Mouse (Mus musculus) heart, postnatal 10 days (tissue): ENCODE measurements around the gene AI597479. TPM values are rescaled to one million over a fixed set of nuclear protein-coding genes. Genes with fewer than 3 reads are reported as not detected.
A peak's percentile ranks its signal among the peaks of the same experiment; 100 is the strongest.

Experiments
- DNase-seq, 2 experiments: peaks; one replicate each; pipeline ENCODE4 v3.0.0; 2021
- intact Hi-C: fragments of 180-260 bp; cut with DNase I; formaldehyde crosslinking; loops from one replicate; pipeline ENCODE4 v1.15.1; 2025
- total RNA-seq, 2 experiments: library from RNA; stranded (reverse); gene quantifications; 2 replicates each; pipeline ENCODE4 v1.2.3; 2021

The AI597479 gene
- 10 to 100 TPM; 13.0 to 15.3 TPM for total RNA-seq

DNA sequence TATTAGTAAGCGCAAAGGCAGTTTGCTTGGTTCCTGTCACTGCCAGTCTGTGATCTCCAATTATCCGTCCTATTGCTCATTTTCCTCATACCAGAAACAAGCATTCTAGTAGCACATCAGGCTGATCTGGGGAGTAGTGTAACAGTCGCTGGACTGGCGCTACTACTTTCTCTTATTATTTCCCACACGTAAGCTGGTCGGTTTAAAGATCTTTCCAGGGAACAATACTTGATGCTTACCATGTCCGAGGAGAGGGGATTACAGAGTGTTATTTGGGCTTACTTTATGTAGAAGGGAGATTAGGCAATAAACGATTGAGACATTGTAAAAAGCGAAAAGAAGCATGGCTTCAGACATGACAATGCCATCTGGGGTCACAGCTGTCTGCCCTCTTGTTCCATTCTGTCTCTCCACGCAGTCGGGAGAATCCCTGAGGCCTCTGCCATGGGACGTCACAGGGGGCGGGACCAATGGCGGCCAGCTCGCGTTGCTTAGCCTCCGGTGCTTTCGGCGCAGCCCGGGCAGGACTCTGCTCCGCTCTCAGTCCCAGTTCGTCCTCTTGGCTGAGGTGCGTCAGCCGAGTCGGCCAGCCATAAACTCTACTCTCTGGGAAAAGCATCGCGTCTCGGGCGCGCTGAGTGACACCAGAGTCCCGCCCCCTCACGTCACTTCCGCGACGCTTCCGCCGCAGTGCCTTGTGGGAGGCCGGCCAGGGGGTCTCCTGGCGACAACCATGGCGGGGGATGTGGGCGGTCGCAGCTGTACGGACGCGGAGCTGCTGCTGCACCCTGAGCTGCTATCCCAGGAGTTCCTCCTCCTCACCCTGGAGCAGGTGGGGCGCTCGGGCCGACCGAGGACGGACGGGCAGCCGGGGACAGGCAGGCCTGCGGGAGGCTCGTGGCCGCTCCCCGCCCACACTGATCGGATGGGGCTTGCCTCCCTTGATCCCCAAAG is at the start of gene AI597479, which contains the start of gene Tgfbrap1:
Gene AI597479 (plus strand): TSS at position 680 of the 954 bp plus-strand sequence.
Gene Tgfbrap1 (minus strand): TSS at position 607 of the 954 bp plus-strand sequence.
- intact Hi-C loops: no loop called here
- DNase-seq: peak; percentile 95 to 97

- intact Hi-C loops: no loop called here
- no peak for DNase-seq
Measured at GRCm38 (mm10) chr1:43051903-43052302, 46.6 kb upstream of the AI597479 start.

- intact Hi-C loops: loop anchor here (1.0 kb wide), 1 partner anchor 150 kb away; no protein-coding TSS in a partner anchor
- peak; percentile 74 to 81 for DNase-seq
Measured at GRCm38 (mm10) chr1:43065615-43066310, 32.7 kb upstream of the AI597479 start.

DNA sequence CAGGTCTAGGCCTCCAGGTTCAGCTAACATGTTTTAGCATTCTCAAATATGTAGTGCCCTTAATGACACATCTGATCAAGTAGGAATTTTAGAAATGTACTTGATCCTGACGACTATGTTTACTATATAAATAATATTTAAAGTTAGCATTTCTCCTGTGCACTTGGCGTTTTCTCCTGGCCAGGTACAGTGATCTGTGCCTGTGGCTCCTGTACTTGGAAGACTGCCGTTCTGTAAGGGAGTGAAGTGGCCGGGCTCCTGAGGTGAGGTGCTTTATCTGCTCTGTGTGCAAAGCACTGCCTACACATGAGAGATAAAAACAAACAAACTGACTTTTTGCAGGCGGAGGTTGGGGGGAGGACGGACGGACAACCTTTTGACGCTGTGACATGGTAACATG is 31.9 kb upstream of the AI597479 start:
- intact Hi-C loops: loop anchor here (1.0 kb wide), 1 partner anchor 151 kb away; no protein-coding TSS in a partner anchor

GRCm38 (mm10) chr1:43067551-43067950 is 31.0 kb upstream of the AI597479 start:
- intact Hi-C loops: no loop called here
- no peak for DNase-seq

More for the DNA sequence above, 31.9 kb upstream of the AI597479 start:
- no peak for DNase-seq

DNA sequence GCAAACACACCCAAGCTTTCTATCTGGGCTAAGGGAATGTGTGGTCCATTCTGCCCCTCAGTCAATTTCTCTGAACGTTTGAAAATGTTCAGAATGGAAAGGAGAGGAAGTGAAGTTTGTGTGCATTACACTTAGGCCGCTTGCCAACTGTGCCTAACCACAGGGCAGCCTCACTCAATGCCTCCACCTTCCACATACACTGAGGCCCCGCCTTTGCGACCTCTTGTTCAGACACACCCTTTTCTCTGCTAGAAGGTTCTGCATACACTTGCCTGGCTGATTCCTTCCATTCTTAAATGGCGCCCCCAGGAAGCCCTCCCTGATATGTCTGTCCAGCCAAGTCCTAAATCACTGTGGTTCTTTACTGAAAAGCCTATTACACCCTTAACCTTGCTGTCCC is 27.8 kb upstream of the AI597479 start:
- no peak for DNase-seq
- intact Hi-C loops: no loop called here

- intact Hi-C loops: no loop called here
- no peak for DNase-seq
Measured at GRCm38 (mm10) chr1:43072028-43072427, 26.5 kb upstream of the AI597479 start.

DNA sequence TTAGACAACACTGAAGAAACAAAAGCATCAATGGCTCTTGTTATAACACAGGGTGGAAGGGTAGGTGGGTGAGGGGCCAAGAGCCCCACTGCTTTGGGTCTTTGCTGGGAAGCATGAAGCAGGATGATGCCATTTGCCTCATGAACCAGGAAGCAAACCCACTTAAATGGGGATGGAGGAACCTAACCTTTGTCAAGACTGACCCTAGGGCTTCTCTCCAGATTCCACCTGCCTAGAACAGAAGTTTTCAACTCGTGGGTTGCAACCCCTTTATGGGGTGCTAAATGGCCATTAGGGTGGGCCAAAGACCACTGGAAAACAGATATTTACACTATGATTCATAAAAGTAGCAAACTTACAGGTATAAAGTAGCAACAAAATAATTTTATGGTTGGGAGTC is 25.9 kb upstream of the AI597479 start:
- no peak for DNase-seq
- intact Hi-C loops: no loop called here

- DNase-seq: no peak
- intact Hi-C loops: no loop called here
Measured at GRCm38 (mm10) chr1:43074791-43075190, 23.7 kb upstream of the AI597479 start.

DNA sequence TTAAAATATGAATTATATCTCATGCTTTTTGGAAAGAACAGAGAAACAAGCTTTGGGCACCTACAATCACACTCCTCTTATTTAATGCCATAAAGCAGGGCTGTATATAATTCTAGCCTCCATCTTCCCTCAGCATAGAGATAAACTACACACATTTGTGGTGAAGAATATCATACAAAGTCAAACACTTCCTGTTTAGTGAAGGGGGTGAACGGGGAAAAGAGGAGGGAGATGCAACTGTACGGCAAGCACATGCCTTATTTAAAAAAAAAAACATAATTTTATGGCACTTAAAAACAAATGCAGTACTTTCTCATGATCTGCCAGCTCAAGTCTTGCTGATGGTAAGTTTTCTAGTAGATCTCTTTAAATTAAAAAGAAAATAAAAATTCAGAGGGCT is 20.4 kb upstream of the AI597479 start:
- DNase-seq: no peak

GRCm38 (mm10) chr1:43082946-43083345 is 15.6 kb upstream of the AI597479 start:
- DNase-seq: no peak
- intact Hi-C loops: no loop called here

More for the DNA sequence above, 20.4 kb upstream of the AI597479 start:
- intact Hi-C loops: no loop called here

- intact Hi-C loops: no loop called here
- no peak for DNase-seq
Measured at GRCm38 (mm10) chr1:43090418-43090817, 8.1 kb upstream of the AI597479 start.

DNA sequence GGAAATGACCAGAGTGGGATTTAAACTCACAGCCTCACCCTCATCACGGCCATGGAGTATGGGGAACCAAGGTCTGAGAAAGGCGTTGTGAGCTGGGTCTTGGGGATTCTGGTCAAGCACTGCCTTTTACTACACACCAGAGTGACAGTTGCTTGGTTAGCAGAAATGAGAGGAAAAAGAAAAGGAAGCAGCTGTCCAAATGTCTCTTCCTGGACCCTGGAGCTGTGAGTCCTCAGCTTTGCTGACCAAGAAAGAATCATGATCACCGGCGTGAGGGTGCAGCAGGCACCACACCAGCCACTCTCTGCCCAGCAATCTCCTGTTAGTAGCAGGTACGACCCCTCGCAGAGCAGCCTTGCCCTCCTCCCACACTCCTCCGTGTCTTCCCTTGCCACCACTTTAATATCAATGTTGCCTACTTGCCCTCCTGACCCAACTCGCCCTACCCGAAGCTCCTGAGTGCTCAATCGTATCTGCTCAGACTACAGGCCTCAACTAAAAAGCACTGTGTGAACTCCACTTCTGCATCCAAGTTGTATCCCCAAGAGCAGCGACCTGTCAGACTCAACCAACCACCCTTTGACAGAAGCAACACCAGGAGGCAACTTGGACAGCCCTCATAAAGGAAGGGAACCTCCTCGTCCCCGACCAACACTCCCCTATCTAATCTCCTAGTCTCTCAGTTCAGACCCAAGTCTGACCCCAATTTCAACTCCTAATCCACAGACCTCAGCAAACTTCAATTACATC is 7.0 kb upstream of the AI597479 start:
- DNase-seq: peak; percentile 17 to 33
- intact Hi-C loops: no loop called here

DNA sequence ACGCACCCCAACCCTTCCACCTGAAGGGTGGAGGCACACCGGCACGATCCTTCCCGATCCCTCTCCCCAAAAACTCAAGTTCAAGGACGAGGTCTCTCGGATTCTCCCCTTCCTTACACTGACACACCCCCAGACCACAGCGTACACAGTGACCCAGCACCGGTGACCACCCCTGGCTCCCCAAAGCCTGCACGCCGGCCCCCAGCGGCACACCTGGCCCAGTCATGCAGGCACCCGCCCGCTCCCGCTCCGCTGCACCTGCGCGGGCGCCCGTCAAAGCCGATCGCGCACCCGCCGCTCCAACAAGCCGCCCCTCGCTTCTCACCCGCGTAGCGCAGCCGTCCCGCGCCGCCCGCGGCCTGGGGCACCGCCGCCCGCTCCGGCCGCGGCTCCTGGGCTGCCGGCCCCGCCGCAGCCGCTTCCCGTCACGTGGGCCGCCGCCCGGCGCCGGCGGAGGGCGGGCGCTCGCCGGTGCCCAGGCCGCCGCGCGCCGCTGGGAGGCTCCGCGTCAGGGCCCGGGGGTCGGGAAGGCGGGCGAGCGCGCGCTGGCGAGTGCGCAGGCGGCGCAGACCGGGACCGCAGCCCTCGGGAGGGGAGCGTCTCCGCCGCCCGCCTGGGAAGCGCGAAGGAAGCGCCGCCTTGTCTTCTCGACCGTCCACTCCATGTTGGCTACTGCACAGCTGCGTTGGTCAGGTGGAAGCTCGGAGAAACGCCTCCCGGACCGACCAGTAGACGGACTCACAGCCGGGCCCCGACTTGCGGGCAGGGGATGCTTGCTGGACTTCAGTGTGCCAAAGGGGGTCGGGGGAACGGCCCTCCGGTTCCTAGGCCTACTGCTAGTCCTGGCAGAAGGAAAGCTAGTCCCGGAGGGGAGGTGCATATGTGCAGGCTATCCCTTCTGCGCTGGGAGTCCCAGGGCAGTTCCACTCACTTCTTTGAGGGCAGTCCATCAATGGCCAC is 6.2 kb upstream of the AI597479 start:
- peak; percentile 79 to 80 for DNase-seq
- intact Hi-C loops: no loop called here

DNA sequence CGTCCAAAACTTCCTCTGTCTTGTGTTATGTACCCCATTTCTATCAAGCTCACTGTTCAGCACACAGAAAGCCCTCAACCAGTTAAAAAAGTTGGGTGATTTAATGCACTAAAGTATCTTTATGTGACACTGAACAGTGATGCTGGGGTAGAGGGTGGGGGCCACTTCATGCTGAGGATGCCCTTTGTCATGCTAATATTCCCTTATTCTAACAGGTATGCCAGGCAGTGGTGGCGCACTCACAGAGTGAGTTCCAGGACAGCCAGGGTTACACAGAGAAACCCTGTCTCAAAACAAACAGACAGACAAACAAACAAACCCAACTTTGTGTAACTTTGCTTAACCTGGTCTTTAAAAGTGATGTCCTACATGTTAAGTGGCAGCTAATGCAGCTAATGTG is 4.3 kb upstream of the AI597479 start:
- DNase-seq: no peak
- intact Hi-C loops: no loop called here

DNA sequence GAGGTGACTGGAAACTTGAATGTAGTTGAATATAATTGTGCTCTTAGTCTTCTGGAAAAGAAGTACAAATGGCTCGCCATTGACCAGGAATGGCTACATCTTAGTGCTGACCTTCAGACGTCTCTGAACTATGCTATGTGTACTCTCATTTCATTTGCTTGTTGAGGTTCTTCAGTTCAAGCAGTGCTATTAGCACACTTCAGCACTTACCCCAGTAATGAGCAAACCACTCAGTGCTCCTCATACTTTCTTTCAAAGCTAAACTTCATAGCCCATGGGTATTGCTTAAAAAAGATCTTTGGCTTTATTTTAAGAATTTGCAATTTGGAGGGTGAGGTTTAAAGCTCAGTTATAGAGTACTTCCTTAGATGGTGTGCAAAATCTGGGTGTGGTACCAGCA is 10.2 kb downstream of the AI597479 start:
- no peak for DNase-seq
- intact Hi-C loops: loop anchor here (1.0 kb wide), 1 partner anchor 193 kb away; no protein-coding TSS in a partner anchor

DNA sequence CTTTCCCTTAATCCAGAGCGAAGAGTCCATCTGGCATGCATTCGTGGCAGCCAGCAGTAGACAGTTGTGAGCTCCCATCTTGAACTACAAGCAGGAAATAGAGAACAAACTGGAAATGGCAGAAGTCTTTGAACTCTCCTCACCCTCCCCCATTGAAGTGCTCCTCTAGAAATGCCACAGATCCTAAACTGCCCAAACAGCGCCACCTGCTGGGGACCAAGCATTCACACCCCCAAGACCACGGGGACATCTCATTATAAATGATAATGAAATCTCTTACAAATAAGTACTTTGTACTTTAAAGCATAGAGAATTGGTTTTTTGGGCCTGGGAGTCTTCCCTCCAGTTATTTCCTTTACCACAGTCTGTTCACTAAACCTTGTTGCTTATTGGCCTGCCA is 12.0 kb downstream of the AI597479 start:
- peak in 1 of 2 experiments; percentile 69 for DNase-seq
- intact Hi-C loops: loop anchor here (10.0 kb wide), 1 partner anchor 334 kb away; the partner anchor contains the start of gene Nck2

GRCm38 (mm10) chr1:43112882-43113281 is 14.4 kb downstream of the AI597479 start:
- intact Hi-C loops: loop anchor here (1.0 to 10.0 kb wide), 2 partner anchors 151 to 332 kb away; partner anchors contain the start of gene Nck2
- peak; percentile 76 to 81 for DNase-seq

- intact Hi-C loops: loop anchor here (10.0 kb wide), 1 partner anchor 327 kb away; the partner anchor contains the start of gene Nck2
- peak in 1 of 2 experiments; percentile 63 for DNase-seq
Measured at GRCm38 (mm10) chr1:43117435-43117834, 18.9 kb downstream of the AI597479 start.
